Mouse (Mus musculus): Measurements from ENCODE around the gene Pdlim7. TPM values are rescaled to one million over a fixed set of nuclear protein-coding genes. Genes with fewer than 3 reads are reported as not detected.

Gene Pdlim7
- polyA plus RNA-seq, 1 experiment from 2014 or later: 152 TPM

DNA sequence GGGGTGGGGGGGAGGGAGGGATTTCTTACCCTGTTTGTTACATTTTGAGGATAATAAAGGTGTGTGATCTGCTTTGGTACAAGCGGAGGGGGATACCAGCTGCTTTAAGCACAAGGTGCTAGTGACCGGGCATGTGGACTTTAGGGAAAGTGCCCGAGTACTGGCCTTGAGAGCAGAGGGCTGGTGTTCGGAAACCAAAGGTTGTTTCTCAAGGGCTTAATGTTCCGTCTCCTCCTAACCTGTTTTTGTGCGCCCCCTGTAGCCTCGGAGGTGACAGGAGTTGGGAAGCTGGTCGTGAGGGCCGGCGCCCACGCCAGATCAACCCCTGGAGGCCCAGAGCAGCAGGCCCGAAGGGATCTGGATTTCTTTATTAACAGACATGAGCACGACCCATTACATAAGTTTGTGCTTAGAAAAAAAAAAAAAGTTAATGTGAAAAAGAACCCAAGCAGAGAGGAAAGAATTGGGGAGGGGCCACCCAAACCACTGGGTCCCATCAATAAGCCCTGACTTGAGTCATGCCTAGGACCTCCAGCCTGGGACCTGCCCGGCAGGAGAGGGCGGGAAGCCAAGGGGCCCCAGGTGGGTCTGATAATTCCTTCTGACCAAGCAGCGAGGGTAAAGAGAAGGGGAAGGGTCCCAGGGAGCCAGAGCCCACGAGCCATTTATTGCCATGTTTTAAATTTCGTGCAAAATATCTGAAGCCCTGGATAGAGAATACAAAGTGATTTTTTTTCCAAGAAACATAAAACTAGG is 40.2 kb downstream of the Pdlim7 start:
- H3K4me3 ChIP-seq (ENCODE audit: low read length): peak overlapping the region; percentile 59
- no peak overlapping the region for H3K27ac ChIP-seq (ENCODE audit: low read length)
- H3K36me3 ChIP-seq (ENCODE audit: control insufficient read depth, insufficient read depth, low read length): peaks cover 10% of the 10 kb centered on the region
- H3K4me1 ChIP-seq (replicated peaks; ENCODE audit: control insufficient read depth, insufficient read depth, low read length): peaks cover 8% of the 10 kb centered on the region
- peaks cover 3% of the 10 kb centered on the region; the same call in 1 of the 2 replicates for H3K27me3 ChIP-seq (ENCODE audit: control insufficient read depth, insufficient read depth, low read depth, low read length)
- peak overlapping the region; percentile 97 for H3K4me2 ChIP-seq (ENCODE audit: low read depth, low read length)
- peak overlapping the region; percentile 63 for H3K9ac ChIP-seq (ENCODE audit: low read length)
- no peak for ATAC-seq (ENCODE audit: low read depth)
- WGBS: 34% methylated on average over 18 of the region's 18 CpGs
- H3K9me3 ChIP-seq (ENCODE audit: control insufficient read depth, low read length): no peaks in the 10 kb centered on the region

DNA sequence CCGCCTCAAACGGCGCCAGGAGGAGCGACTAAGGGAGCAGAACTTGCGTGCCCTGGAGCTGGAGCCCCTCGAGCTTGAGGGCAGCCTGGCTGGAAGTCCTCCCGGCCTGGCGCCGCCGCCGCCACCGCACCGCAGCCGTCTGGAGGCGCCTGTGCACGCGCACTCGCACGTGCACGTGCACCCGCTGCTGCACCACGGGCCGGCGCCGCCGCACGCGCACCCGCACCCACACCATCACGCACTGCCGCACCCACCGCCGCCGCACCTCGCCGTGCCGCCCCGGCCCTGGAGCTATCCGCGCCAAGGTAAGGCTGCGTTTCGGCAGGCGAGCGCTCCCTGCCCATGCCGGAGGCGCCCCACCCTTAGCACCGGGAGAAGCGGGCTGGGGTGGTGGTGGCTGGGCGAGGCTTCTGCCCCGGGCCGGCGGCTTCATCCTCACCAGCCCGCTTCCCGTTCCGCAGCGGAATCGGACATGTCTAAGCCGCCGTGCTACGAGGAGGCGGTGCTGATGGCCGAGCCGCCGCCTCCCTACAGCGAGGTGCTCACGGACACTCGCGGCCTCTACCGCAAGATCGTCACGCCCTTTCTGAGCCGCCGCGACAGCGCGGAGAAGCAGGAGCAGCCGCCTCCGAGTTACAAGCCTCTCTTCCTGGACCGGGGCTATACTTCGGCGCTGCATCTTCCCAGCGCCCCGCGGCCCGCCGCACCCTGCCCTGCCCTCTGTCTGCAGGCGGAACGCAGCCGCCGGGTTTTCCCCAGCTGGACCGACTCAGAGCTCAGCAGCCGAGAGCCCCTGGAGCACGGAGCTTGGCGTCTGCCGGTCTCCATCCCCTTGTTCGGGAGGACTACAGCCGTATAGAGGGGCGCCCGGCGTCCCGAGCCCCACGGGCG is 41.1 kb downstream of the Pdlim7 start:
- peak overlapping the region; percentile 59 for H3K4me3 ChIP-seq (ENCODE audit: low read length)
- under 1% methylated on average over 92 of the region's 103 CpGs for WGBS
- H3K27ac ChIP-seq (ENCODE audit: low read length): no peak overlapping the region
- H3K9ac ChIP-seq (ENCODE audit: low read length): peak overlapping the region; percentile 63
- H3K9me3 ChIP-seq (ENCODE audit: control insufficient read depth, low read length): no peaks in the 10 kb centered on the region
- peaks cover 8% of the 10 kb centered on the region for H3K4me1 ChIP-seq (replicated peaks; ENCODE audit: control insufficient read depth, insufficient read depth, low read length)
- H3K27me3 ChIP-seq (ENCODE audit: control insufficient read depth, insufficient read depth, low read depth, low read length): peaks cover 3% of the 10 kb centered on the region; the same call in 1 of the 2 replicates
- H3K36me3 ChIP-seq (ENCODE audit: control insufficient read depth, insufficient read depth, low read length): peaks cover 10% of the 10 kb centered on the region
- peak; percentile 60 for ATAC-seq (ENCODE audit: low read depth)
- H3K4me2 ChIP-seq (ENCODE audit: low read depth, low read length): peak overlapping the region; percentile 97

DNA sequence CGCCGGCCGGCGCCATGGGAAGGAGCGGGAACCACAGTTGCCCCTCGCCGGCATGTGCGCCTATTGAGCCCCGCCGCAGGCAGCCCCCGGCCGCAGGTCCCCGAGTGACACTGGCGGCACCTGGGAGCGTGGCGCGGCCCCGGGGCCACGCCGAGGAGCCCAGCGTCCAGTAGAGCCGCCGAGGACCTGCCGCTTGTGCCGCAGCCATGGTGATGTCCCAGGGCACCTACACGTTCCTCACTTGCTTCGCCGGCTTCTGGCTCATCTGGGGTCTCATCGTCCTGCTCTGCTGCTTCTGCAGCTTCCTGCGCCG is 41.7 kb downstream of the Pdlim7 start:
- H3K27ac ChIP-seq (ENCODE audit: low read length): no peak overlapping the region
- peak overlapping the region; percentile 63 for H3K9ac ChIP-seq (ENCODE audit: low read length)
- H3K36me3 ChIP-seq (ENCODE audit: control insufficient read depth, insufficient read depth, low read length): peaks cover 10% of the 10 kb centered on the region
- peak overlapping the region; percentile 97 for H3K4me2 ChIP-seq (ENCODE audit: low read depth, low read length)
- under 1% methylated on average over 31 of the region's 31 CpGs for WGBS
- peaks cover 3% of the 10 kb centered on the region; the same call in 1 of the 2 replicates for H3K27me3 ChIP-seq (ENCODE audit: control insufficient read depth, insufficient read depth, low read depth, low read length)
- peak; percentile 21 for ATAC-seq (ENCODE audit: low read depth)
- H3K4me1 ChIP-seq (replicated peaks; ENCODE audit: control insufficient read depth, insufficient read depth, low read length): peaks cover 8% of the 10 kb centered on the region
- H3K9me3 ChIP-seq (ENCODE audit: control insufficient read depth, low read length): no peaks in the 10 kb centered on the region
- peak overlapping the region; percentile 59 for H3K4me3 ChIP-seq (ENCODE audit: low read length)

DNA sequence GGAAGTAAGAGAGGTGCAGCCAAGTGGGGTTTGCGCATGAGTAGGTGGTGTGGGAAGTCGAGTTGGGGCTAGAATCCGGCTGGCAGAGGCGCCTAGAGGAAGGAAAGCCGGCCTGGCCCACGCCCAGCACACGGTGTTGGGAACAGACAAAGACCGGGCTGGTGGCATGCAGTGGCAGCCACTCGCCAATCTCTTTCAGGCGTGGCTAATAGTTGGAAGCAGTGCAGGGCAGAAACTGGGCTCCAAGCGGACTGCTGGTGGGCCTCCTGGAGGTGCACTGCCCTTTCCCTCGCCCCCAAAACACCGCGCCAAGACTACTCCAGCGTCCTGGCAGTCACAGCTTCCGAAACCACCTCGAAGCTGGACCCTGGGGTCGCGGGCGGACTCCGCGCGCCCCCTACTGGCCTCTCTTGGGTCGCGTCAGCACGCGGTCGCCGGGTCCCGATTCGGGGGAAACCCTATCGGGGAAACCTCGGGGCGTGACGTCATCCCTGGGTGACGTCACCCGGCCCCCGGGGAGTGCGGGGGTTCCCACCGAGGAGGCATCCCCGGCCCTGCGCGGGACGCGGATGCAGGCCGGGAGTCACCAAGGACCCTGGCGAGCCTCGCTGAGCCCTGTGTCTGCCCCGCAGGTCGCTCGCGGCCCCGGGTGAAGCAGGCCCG is 42.2 kb downstream of the Pdlim7 start:
- WGBS: under 1% methylated on average over 53 of the region's 54 CpGs
- H3K27me3 ChIP-seq (ENCODE audit: control insufficient read depth, insufficient read depth, low read depth, low read length): peaks cover 3% of the 10 kb centered on the region; the same call in 1 of the 2 replicates
- no peaks in the 10 kb centered on the region for H3K9me3 ChIP-seq (ENCODE audit: control insufficient read depth, low read length)
- ATAC-seq (ENCODE audit: low read depth): peak; percentile 76
- no peak overlapping the region; the same call in 1 of the 2 replicates for H3K27ac ChIP-seq (ENCODE audit: low read length)
- H3K36me3 ChIP-seq (ENCODE audit: control insufficient read depth, insufficient read depth, low read length): peaks cover 10% of the 10 kb centered on the region
- H3K4me3 ChIP-seq (ENCODE audit: low read length): peak overlapping the region; percentile 59
- H3K4me2 ChIP-seq (ENCODE audit: low read depth, low read length): peak overlapping the region; percentile 97
- H3K4me1 ChIP-seq (replicated peaks; ENCODE audit: control insufficient read depth, insufficient read depth, low read length): peaks cover 8% of the 10 kb centered on the region
- H3K9ac ChIP-seq (ENCODE audit: low read length): peak overlapping the region; percentile 63

DNA sequence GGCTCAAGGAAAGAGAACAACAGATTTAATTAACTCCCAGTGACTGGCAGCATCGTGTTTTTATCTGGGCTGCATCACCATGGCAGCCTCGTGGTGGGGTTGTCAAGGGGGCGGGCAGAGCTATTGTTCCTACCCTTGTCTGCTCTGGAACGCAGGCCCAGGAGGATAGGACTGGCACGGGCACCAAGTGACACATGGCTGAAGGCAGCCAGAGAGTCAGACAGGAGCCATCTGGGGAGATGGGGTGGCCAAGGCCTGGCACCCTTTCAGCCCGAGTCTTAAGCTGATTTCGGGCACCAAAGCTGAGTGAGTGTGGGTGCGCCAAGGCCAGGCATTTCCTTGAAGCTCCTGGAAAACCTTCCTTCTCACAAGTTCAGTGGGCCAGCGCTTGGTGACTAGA is 43.1 kb downstream of the Pdlim7 start:
- Histone ChIP-seq H3K9ac (ENCODE audit: low read length) (no peak overlapping the region), H3K4me1 (replicated peaks; ENCODE audit: control insufficient read depth, insufficient read depth, low read length) (peaks cover 8% of the 10 kb centered on the region), H3K4me2 (ENCODE audit: low read depth, low read length) (no peak overlapping the region), H3K36me3 (ENCODE audit: control insufficient read depth, insufficient read depth, low read length) (peaks cover 3% of the 10 kb centered on the region; the same call in 1 of the 2 replicates), H3K27ac (ENCODE audit: low read length) (no peak overlapping the region), H3K9me3 (ENCODE audit: control insufficient read depth, low read length) (no peaks in the 10 kb centered on the region), H3K4me3 (ENCODE audit: low read length) (no peak overlapping the region), H3K27me3 (ENCODE audit: control insufficient read depth, insufficient read depth, low read depth, low read length) (peaks cover 3% of the 10 kb centered on the region; the same call in 1 of the 2 replicates)
- ATAC-seq (ENCODE audit: low read depth): no peak
- 79% methylated on average over 9 of the region's 9 CpGs for WGBS

DNA sequence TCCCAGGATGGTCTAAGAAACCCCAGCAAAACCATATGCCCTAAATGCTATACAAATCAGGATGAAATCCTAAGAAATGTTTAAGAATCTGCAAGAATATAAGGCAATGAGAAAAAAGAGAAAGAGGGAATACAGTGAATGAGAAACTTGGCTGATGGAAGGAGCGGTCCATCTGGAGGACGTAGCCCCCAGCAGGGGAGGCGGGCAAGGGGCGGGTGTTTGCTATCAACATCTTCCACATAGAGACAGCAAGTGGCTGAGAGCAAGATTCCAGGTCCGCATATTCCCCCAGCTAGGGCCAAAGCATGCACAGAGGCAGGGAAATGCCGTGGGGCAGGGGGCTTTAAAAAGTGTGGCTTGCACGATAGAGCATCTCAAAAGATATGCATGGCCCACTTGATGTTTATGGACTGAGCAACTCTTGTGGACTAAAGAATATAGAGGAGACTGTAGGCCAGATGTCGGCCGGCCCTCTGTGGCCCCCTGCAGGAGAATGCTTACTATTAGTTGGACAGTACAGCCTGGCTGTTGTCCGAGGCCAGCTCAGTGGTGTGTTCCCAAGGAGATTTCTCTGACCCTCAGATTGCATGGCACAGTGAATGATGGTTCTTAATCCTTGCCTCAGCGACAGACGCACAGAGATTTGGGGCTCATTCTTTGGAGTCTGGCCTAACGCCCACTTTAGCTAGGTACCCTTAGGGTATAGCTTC is 44.5 kb downstream of the Pdlim7 start:
- H3K9ac ChIP-seq (ENCODE audit: low read length): no peak overlapping the region
- ATAC-seq (ENCODE audit: low read depth): no peak
- H3K4me1 ChIP-seq (replicated peaks; ENCODE audit: control insufficient read depth, insufficient read depth, low read length): peaks cover 18% of the 10 kb centered on the region
- H3K36me3 ChIP-seq (ENCODE audit: control insufficient read depth, insufficient read depth, low read length): no peaks in the 10 kb centered on the region
- H3K4me3 ChIP-seq (ENCODE audit: low read length): no peak overlapping the region
- H3K9me3 ChIP-seq (ENCODE audit: control insufficient read depth, low read length): no peaks in the 10 kb centered on the region
- 40% methylated on average over 13 of the region's 13 CpGs for WGBS
- no peak overlapping the region for H3K27ac ChIP-seq (ENCODE audit: low read length)
- H3K4me2 ChIP-seq (ENCODE audit: low read depth, low read length): no peak overlapping the region
- H3K27me3 ChIP-seq (ENCODE audit: control insufficient read depth, insufficient read depth, low read depth, low read length): peaks cover 3% of the 10 kb centered on the region; the same call in 1 of the 2 replicates

DNA sequence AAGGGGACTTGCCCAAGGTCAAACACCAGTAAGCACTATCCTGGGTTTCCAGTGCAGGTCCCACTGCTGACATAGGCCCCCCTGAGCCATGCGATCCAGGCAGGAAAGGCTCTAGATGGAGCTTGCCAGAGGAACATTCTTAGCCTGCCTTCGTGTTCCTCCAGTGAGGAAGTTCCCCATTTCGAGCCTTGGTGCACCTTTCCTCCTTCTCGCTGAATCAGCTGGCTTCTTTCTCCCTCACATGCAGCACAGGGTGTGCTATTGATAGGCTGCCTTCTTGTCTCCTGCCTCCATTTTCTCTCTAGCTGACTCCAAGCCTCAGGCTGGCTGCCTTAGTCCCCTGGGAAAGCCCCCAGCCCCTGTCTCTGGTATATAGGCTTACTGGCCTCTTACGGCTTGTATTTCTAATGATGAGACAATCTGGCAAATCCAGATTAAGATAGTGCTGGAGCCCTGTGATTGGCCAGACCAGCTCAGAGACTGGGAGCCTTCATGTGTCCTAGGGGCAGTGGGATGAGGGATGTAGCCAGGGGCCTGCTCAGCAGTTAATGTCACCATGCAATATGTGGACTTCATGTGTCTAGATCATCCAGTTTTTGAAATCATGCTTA is 47.5 kb downstream of the Pdlim7 start:
- Histone ChIP-seq H3K4me1 (replicated peaks; ENCODE audit: control insufficient read depth, insufficient read depth, low read length) (peaks cover 16% of the 10 kb centered on the region), H3K4me3 (ENCODE audit: low read length) (no peak overlapping the region), H3K27ac (ENCODE audit: low read length) (no peak overlapping the region), H3K9ac (ENCODE audit: low read length) (no peak overlapping the region), H3K4me2 (ENCODE audit: low read depth, low read length) (no peak overlapping the region), H3K9me3 (ENCODE audit: control insufficient read depth, low read length) (no peaks in the 10 kb centered on the region), H3K36me3 (ENCODE audit: control insufficient read depth, insufficient read depth, low read length) (no peaks in the 10 kb centered on the region), H3K27me3 (ENCODE audit: control insufficient read depth, insufficient read depth, low read depth, low read length) (peaks cover 3% of the 10 kb centered on the region; the same call in 1 of the 2 replicates)
- no peak for ATAC-seq (ENCODE audit: low read depth)
- 64% methylated on average over 5 of the region's 5 CpGs for WGBS

DNA sequence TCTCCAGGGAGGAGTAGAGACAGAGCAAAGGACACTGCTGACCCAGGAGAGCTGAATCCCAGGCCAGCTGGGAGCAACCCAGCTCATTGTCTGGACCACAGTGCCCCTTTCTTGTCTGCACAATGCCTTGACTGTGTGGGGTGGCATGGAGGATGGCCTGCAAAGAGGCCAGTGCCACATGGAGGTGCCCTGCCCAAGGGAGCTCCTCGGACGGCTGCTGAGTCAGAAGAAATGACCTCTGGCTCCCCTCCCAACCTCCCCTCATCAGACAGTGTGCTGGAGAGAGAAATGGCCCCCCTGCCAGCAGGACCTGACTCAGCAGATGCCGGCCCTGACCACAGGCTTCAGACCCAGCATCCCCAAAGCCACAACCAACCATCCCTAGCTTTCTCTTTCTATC is 48.3 kb downstream of the Pdlim7 start:
- H3K27me3 ChIP-seq (ENCODE audit: control insufficient read depth, insufficient read depth, low read depth, low read length): peaks cover under 1% of the 10 kb centered on the region; the same call in 1 of the 2 replicates
- H3K9ac ChIP-seq (ENCODE audit: low read length): peak overlapping the region; percentile 78
- no peaks in the 10 kb centered on the region for H3K9me3 ChIP-seq (ENCODE audit: control insufficient read depth, low read length)
- H3K4me2 ChIP-seq (ENCODE audit: low read depth, low read length): no peak overlapping the region
- peaks cover 16% of the 10 kb centered on the region for H3K4me1 ChIP-seq (replicated peaks; ENCODE audit: control insufficient read depth, insufficient read depth, low read length)
- WGBS: 32% methylated on average over 3 of the region's 3 CpGs
- no peaks in the 10 kb centered on the region for H3K36me3 ChIP-seq (ENCODE audit: control insufficient read depth, insufficient read depth, low read length)
- no peak overlapping the region for H3K4me3 ChIP-seq (ENCODE audit: low read length)
- no peak for ATAC-seq (ENCODE audit: low read depth)
- no peak overlapping the region for H3K27ac ChIP-seq (ENCODE audit: low read length)

Measured in lung, embryonic 16.5 days (tissue).